Mouse (Mus musculus) common myeloid progenitor, adult 5-6 weeks (primary cell): ENCODE results near the gene Bmpr1b. TPM values are rescaled to one million over a fixed set of nuclear protein-coding genes. Genes with fewer than 3 reads are reported as not detected.

Experiments used
- ATAC-seq: replicated peaks from 2 replicates; pipeline ENCODE4 v1.8.0; 2016; ENCODE audit warnings: low read depth, mild to moderate bottlenecking, moderate TSS enrichment, inconsistent platforms; ENCODE audit not compliant: poor library complexity, severe bottlenecking
- total RNA-seq: library from RNA; stranded (forward); fragments of 200-1000, 187-1606 nt; gene quantifications from 2 replicates; pipeline ENCODE4 v1.2.3, GENCODE M21; 2017

The Bmpr1b gene
- total RNA-seq, 1 experiment from 2014 or later, result not detected

- ATAC-seq, result no peak
Observed at GRCm38 (mm10) chr3:142048493-142048892, 120.7 kb downstream of the Bmpr1b start.

- peak; percentile 69; the same call in 1 of the 2 replicates for ATAC-seq
Observed at GRCm38 (mm10) chr3:142043463-142043862, 125.8 kb downstream of the Bmpr1b start.

- ATAC-seq, result no peak
Observed at GRCm38 (mm10) chr3:142043006-142043405, 126.2 kb downstream of the Bmpr1b start.

- no peak for ATAC-seq
Observed at GRCm38 (mm10) chr3:142040345-142040744, 128.9 kb downstream of the Bmpr1b start.

- no peak for ATAC-seq
Observed at GRCm38 (mm10) chr3:142034160-142034559, 135.1 kb downstream of the Bmpr1b start.

- no peak for ATAC-seq
Observed at GRCm38 (mm10) chr3:142019716-142020115, 149.5 kb downstream of the Bmpr1b start.

GRCm38 (mm10) chr3:141984548-141984947 lies 184.7 kb downstream of the Bmpr1b start:
- ATAC-seq, result no peak

- no peak for ATAC-seq
Observed at GRCm38 (mm10) chr3:141981613-141982432, 187.4 kb downstream of the Bmpr1b start.

- ATAC-seq, result no peak
Observed at GRCm38 (mm10) chr3:141966244-141966643, 203.0 kb downstream of the Bmpr1b start.

- ATAC-seq, result no peak
Observed at GRCm38 (mm10) chr3:141952931-141953330, 216.3 kb downstream of the Bmpr1b start.

GRCm38 (mm10) chr3:141950642-141951041 lies 218.6 kb downstream of the Bmpr1b start:
- no peak for ATAC-seq

- no peak for ATAC-seq
Observed at GRCm38 (mm10) chr3:141948506-141948905, 220.7 kb downstream of the Bmpr1b start.

GRCm38 (mm10) chr3:141948096-141948495 lies 221.1 kb downstream of the Bmpr1b start:
- no peak for ATAC-seq

- ATAC-seq, result no peak
Observed at GRCm38 (mm10) chr3:141946846-141947245, 222.4 kb downstream of the Bmpr1b start.

GRCm38 (mm10) chr3:141943317-141943742 lies 225.9 kb downstream of the Bmpr1b start:
- no peak for ATAC-seq

GRCm38 (mm10) chr3:141940207-141940606 lies 229.0 kb downstream of the Bmpr1b start:
- no peak for ATAC-seq

GRCm38 (mm10) chr3:141936594-141937272 lies 232.5 kb downstream of the Bmpr1b start:
- ATAC-seq, result no peak

GRCm38 (mm10) chr3:141932956-141933355 lies 236.3 kb downstream of the Bmpr1b start:
- ATAC-seq, result no peak

GRCm38 (mm10) chr3:141931372-141932092 lies 237.7 kb downstream of the Bmpr1b start:
- ATAC-seq, result peak; percentile 86

- ATAC-seq, result no peak
Observed at GRCm38 (mm10) chr3:141923442-141923841, 245.8 kb downstream of the Bmpr1b start.

GRCm38 (mm10) chr3:141921161-141921560 lies 248.1 kb downstream of the Bmpr1b start:
- no peak for ATAC-seq
